Mouse (Mus musculus) brown adipose tissue, adult 24 weeks (tissue): ENCODE measurements around the gene Rpl7a. TPM values are rescaled to one million over a fixed set of nuclear protein-coding genes. Genes with fewer than 3 reads are reported as not detected.
A peak's percentile ranks its signal among the peaks of the same experiment; 100 is the strongest.

ENCODE experiments used
- H3K27ac ChIP-seq: fragments of 200-500 bp; replicated peaks from 2 replicates; pipeline ENCODE4 v1.5.1; 2012; ENCODE audit warnings: low read depth, mild to moderate bottlenecking, low read length
- H3K4me1 ChIP-seq: fragments of 200-500 bp; 2 replicates; pipeline ENCODE4 v1.6.1; 2012; ENCODE audit warnings: low read length, mixed read lengths; ENCODE audit not compliant: control insufficient read depth, insufficient read depth, insufficient read length
- H3K4me3 ChIP-seq: fragments of 200-500 bp; 2 replicates; pipeline ENCODE4 v1.5.1; 2012; ENCODE audit warnings: low read depth, mild to moderate bottlenecking, low read length, moderate library complexity; ENCODE audit not compliant: insufficient read depth
- polyA plus RNA-seq: library from polyadenylated mRNA; stranded (reverse); fragments of >200 nt; gene quantifications from 2 replicates; pipeline ENCODE4 v1.2.4, GENCODE M21; 2012; ENCODE audit not compliant: missing spikeins, insufficient read depth, insufficient read length

Gene Rpl7a
- polyA plus RNA-seq, 1 experiment = 183 TPM

GRCm38 (mm10) chr2:26932473-26933303, 22.1 kb downstream of the Rpl7a start:
- H3K4me1 ChIP-seq = peaks cover 13% of the 10 kb centered on the region
- peak overlapping the region; percentile 99 for H3K4me3 ChIP-seq
- peak overlapping the region; percentile 92 for H3K27ac ChIP-seq

- Histone ChIP-seq H3K4me3 (peak within 1 kb of the TSS; percentile 99), H3K27ac (peak within 1 kb of the TSS; percentile 92), H3K4me1 (peaks cover 11% of the 10 kb centered on the region)
Observed at GRCm38 (mm10) chr2:26933304-26934055, 22.9 kb downstream of the Rpl7a start, which contains the start of the genes Surf4 and Stkld1. TSS of gene Surf4 (minus strand) at chr2:26933928. TSS of gene Stkld1 (plus strand) at chr2:26934047.

- H3K27ac ChIP-seq = no peak overlapping the region
Observed at GRCm38 (mm10) chr2:26935286-26935685, 24.7 kb downstream of the Rpl7a start.

GRCm38 (mm10) chr2:26936425-26936824, 25.9 kb downstream of the Rpl7a start:
- Histone ChIP-seq H3K27ac (no peak overlapping the region), H3K4me1 (0 out of 2 replicates have a peak, but pooled peaks cover 4% of the 10 kb centered on the region), H3K4me3 (no peak overlapping the region)

More at GRCm38 (mm10) chr2:26935286-26935685, 24.7 kb downstream of the Rpl7a start:
- H3K4me3 ChIP-seq = no peak overlapping the region
- peaks cover 11% of the 10 kb centered on the region for H3K4me1 ChIP-seq

- Histone ChIP-seq H3K4me3 (no peak overlapping the region), H3K27ac (no peak overlapping the region), H3K4me1 (no peaks in the 10 kb centered on the region)
Observed at GRCm38 (mm10) chr2:26941539-26941938, 31.0 kb downstream of the Rpl7a start.

GRCm38 (mm10) chr2:26943253-26943652, 32.7 kb downstream of the Rpl7a start:
- Histone ChIP-seq H3K4me3 (no peak overlapping the region), H3K27ac (no peak overlapping the region)

GRCm38 (mm10) chr2:26950411-26950810, 39.8 kb downstream of the Rpl7a start:
- Histone ChIP-seq H3K4me1 (no peaks in the 10 kb centered on the region), H3K27ac (no peak overlapping the region), H3K4me3 (no peak overlapping the region)

More at GRCm38 (mm10) chr2:26943253-26943652, 32.7 kb downstream of the Rpl7a start:
- H3K4me1 ChIP-seq = no peaks in the 10 kb centered on the region

GRCm38 (mm10) chr2:26951346-26951905, 40.9 kb downstream of the Rpl7a start:
- no peaks in the 10 kb centered on the region for H3K4me1 ChIP-seq
- no peak overlapping the region for H3K4me3 ChIP-seq
- no peak overlapping the region for H3K27ac ChIP-seq

- H3K4me1 ChIP-seq = no peaks in the 10 kb centered on the region
- no peak overlapping the region for H3K4me3 ChIP-seq
- H3K27ac ChIP-seq = no peak overlapping the region
Observed at GRCm38 (mm10) chr2:26952193-26952592, 41.6 kb downstream of the Rpl7a start.

- no peak overlapping the region for H3K4me3 ChIP-seq
- no peak overlapping the region for H3K27ac ChIP-seq
- H3K4me1 ChIP-seq = no peaks in the 10 kb centered on the region
Observed at GRCm38 (mm10) chr2:26952866-26953265, 42.3 kb downstream of the Rpl7a start.

- no peak overlapping the region for H3K27ac ChIP-seq
- no peak overlapping the region for H3K4me3 ChIP-seq
- no peaks in the 10 kb centered on the region for H3K4me1 ChIP-seq
Observed at GRCm38 (mm10) chr2:26954735-26955395, 44.3 kb downstream of the Rpl7a start.

GRCm38 (mm10) chr2:26956811-26957487, 46.4 kb downstream of the Rpl7a start:
- Histone ChIP-seq H3K27ac (no peak overlapping the region), H3K4me3 (no peak overlapping the region), H3K4me1 (no peaks in the 10 kb centered on the region; the same call in 1 of the 2 replicates)

- Histone ChIP-seq H3K4me3 (no peak overlapping the region), H3K27ac (no peak overlapping the region), H3K4me1 (no peaks in the 10 kb centered on the region; the same call in 1 of the 2 replicates)
Observed at GRCm38 (mm10) chr2:26957488-26957859, 46.9 kb downstream of the Rpl7a start.

- Histone ChIP-seq H3K4me1 (peaks cover 8% of the 10 kb centered on the region; the same call in 1 of the 2 replicates), H3K4me3 (no peak overlapping the region)
Observed at GRCm38 (mm10) chr2:26960756-26961155, 50.2 kb downstream of the Rpl7a start.

More at GRCm38 (mm10) chr2:26960756-26961155, 50.2 kb downstream of the Rpl7a start:
- no peak overlapping the region for H3K27ac ChIP-seq
